Mouse (Mus musculus) c-Kit-positive CD71-positive TER-119-positive erythroid progenitor cells, embryonic 14.5 days (primary cell): ENCODE data around the gene Erp27.
"Not testable (repeated sequence)": the region's sequence is repeated elsewhere in the genome, so short reads cannot be mapped to it uniquely, and the experiment has no call there.

Source experiments
- DNase-seq: peaks from one replicate; pipeline ENCODE4 v3.0.0-alpha.2; 2013; ENCODE audit warnings: low spot score

The Erp27 gene

DNA sequence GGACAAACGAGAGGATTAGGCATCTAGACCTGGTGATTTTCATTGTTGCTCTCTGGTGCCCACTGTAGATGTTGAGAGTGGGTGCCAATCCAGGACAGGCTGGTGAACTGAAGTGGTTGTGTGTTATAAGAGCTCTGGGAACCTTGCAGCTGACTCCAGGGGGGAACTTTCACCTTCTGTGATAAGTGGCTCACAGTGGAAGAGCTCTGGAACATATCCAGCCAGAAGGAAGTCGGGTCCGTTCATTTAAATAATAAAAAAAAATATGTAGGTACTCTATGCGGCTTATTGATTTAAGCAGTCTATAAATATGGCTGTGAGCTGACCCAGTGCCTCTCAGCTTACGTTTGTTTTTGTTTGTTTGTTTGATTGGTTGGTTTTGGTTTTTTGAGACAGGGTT, at the start of gene Erp27:
TSS of gene Erp27 (minus strand) at position 101 of the 400 bp plus-strand sequence.
- DNase-seq = no peak

DNA sequence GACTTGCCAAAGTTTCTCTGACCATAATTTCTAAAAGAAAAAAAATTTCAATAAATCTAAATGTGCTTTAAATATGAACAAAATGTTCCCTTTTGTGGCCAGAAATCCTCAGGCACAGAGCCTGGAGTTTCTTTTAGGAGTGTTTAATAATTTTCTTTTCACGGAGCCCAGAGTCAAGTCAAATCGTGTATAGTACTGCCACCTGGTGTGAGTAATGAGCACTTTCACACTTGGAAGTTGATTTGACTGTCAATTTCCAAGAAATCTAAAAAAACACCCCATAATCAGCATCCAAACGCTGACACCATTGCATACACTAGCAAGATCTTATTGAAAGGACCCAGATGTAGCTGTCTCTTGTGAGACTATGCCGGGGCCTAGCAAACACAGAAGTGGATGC, 46.9 kb upstream of the Erp27 start:
- not testable (repeated sequence) for DNase-seq

DNA sequence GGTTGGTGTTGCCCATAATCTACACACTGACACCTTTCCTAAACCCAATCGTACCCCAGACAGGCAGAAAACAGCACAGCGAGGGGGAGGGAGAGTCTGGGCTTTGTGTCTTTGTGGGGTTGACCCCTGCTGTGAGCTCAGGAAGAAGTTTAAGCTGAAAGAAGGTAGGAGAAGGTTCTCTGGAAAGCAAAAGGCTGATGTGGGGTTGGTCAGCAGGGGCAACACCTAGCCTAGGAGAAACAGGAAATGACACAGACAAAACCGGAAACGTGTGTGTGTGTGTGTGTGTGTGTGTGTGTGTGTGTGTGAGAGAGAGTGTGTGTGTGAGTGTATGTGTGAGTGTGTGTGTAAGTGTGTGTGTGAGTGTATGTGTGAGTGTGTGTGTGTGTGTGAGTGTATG, 45.5 kb upstream of the Erp27 start:
- no peak for DNase-seq

DNA sequence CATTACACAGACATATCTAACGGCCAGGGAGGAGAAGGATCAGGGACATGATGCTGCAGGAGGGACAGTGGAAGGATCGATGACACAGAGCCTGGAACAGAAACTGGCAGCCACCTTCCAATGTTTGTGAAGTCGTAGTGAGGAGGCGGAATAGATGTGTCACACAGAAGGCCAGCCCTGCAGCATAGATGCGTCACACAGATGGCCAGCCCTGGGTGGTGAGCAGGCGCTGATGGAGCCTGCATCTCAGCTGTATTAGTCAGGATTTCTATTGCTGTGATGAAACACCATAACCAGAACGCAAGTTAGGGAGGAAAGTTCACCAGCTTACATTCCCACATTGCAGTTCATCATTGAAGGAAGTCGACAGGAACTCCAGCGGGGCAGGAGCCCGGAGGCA, 43.9 kb upstream of the Erp27 start:
- no peak for DNase-seq

DNA sequence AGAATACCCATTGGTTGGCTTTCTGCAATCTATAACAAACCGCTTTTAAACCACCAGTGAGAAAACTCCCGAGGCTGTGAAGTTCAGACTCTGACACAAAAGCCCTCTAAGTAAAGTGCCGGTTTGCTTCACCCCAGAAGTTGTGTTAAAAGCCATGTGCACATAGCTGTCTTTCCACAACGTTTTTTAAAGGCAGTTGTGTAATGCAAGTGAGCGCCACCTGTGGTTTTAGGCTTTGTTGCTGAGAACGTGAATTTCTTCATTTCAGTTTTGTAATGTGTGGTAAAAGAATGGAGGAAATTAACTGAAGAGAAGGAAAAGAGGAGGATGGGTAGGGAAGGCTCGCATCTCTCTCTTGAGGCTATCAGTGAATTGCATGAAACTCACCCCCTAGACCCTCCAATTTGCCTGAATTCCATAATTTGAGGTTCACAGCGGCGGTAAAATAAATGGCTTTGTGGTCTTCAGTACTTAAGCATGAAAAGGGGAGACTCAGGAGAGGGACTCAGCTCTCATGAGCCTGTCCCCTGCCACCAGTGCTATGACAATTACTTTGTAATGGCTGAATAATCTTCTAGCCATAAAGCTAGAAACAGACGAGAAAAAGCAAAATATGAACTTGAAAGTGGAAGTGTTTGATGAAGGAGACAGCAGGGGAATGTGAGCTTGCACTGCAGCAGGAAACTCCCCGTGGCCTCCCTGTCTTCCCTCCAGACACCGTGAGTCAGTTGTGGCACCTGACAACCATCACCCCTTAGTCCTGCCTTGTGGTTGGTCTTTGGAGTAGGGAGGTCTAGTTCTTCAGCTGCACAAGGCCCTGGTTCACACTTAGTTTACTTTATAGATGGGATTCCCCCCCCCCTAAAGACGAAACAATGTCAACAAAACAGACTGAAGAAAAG, 42.9 kb upstream of the Erp27 start:
- DNase-seq = no peak

DNA sequence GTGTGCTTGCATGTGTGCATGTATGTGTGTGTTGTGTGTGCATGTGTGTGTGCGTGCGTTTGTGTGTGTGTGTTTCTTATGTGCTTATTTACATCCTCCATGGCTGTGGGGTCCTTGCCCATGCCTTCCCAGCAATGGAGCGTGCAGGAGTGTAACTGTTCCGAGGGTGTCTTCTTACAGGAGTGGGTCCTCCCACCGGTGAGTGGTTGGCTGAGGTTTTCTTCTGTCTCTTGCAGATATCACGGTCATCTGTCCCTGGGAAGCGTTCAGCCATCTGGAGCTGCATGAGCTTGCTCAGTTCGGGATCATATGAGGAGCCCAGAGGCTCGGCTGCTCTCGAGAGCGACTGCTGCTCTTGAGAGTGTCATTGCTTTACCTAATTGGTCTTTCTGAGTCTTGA, 41.0 kb upstream of the Erp27 start:
- no peak for DNase-seq

DNA sequence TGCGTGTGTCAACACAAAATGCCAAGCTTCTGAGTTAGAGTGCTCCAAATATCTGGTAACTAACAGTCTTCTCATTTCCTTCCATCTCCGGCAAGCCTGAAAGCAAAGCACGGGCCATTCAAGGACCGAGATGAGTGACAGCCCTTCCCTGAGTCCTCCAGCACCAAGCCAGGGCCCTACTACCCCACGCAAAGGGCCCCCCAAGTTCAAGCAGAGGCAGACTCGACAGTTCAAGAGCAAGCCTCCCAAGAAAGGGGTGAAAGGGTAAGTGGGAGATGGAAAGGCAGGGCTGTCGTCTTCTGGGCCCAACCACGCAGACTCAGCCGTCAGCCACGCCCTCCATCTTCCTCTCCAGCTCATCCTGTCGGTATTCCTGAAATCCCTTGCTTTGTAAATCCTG, 37.2 kb upstream of the Erp27 start:
- DNase-seq = no peak

DNA sequence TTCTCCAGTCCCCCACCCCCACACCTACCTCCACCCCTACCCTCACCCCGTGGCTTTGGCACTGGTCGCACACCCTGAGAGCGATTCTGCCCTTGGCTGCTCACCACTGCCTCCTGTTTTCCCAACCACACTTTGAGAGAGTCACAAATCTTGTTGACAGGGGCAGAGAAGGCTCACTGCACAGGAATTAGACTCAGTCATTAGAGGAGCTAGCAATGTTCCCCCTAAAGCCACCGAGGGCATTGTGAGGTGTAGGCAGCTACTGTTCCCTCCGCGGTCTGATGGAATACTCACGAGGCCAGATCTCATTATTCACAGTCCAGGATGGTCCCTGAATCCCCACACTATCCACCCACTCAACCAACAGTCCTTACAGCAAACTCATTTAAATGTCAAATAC, 35.1 kb upstream of the Erp27 start:
- DNase-seq = no peak

DNA sequence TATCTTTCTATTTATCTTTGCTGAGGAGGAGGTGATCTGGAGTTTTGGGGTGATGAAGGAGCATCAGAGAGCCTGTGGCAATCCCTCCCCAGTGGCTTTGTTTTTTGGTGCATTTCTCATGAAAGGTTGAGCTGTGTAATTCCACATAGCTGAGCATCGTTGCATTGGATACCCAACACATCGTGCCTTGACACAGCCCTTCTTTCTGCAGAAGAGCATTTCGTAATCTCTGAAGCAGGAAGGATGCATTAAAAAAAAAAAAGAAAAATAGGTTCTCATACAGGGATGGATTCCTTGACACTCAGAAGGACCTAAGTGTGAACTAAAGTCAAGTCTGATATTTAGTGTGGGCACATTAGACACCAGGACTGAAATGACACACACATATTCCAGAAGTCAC, 33.3 kb upstream of the Erp27 start:
- DNase-seq = no peak

DNA sequence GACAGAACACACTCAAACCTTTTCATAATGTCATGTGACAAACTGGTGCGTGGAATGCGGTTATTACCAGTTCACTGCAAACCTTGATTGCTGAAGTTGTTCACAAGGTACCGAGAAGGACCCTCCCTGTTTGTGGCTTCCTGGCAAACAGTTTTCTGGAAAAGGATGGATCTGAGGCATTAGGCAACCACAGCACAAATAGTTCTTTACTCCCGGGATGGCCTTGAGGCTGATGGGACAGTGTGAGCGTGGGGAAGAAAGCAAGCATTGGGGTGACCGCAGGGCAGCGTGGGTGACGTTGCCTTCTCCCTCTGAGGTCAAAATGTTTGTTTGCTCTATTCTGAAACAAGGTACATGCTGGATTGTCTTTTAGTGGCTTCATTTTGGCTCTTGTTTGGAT, 32.7 kb upstream of the Erp27 start:
- no peak for DNase-seq

DNA sequence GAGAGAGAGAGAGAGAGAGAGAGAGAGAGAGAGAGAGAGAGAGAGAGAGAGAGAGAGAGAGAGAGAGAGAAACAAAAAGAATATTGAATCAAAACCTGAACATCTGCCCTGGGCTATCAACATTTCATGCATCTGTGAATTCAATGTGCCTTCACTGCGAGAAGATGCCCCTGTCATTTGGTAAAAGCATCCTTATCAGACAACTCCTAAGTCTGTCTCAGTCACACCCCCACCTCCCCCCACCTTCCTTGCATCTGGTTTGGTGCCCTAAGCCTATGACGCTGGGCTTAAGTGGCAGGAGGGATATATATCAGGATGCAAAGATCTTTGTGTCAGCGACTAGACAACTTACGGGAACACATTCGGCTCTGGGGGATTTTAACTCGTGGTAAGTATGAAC, 32.2 kb upstream of the Erp27 start:
- DNase-seq = no peak

DNA sequence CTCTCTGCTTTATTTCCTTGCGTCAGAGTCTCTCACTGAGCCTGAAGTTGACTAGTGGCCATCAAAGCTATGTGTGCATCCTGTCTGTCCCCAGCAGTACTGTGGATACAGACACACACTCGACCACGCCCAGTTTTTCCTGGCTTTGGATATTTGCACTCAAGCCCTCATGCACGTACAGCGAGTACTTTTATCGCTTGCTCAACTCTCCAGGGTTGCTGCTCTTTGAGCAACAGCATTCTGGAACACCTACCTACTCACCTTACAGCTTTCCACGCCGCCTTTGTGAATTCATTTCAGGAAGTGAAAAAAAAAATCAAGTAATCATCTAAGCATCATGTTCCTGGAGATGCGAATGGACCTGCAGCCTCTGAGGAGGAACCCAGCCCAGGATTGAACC, 30.9 kb upstream of the Erp27 start:
- DNase-seq = no peak

DNA sequence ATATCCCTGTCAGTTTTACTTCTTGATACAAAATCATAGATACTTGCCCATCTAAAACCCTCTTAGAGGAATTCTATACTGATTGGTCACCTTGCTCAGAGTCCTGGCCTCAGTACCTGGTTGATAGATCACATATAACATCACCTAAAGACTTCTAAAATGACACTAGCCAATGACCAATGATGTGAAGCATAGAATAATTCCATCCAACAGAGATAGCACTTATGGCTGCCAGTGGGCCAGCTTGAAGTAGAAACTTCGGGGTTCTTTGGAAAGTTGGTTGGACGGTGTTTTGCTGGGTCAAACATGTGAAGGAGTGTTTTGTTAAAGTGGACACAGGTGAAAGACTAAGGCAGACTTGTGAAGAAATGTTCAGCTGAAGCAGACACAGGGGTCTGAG, 28.2 kb upstream of the Erp27 start:
- DNase-seq = no peak

DNA sequence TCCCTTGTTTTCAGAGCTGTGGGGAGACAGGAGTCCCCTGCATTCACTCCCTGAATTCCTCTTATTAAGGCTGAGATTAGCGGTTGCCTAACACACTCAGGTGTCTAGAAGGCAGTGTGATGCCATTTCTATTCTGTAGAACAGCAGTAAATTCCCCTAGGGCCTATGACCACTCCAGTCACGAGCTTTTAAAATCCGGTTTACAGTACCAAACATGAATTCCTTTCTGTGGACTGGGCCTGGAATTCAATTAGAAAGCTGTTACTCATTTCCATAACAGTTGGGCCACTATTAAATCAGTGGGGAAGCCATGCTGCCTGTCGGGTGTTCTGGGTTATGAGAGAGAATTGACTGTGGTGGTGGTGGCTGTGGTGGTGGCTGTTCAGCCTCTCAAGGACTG, 25.7 kb upstream of the Erp27 start:
- DNase-seq = no peak

DNA sequence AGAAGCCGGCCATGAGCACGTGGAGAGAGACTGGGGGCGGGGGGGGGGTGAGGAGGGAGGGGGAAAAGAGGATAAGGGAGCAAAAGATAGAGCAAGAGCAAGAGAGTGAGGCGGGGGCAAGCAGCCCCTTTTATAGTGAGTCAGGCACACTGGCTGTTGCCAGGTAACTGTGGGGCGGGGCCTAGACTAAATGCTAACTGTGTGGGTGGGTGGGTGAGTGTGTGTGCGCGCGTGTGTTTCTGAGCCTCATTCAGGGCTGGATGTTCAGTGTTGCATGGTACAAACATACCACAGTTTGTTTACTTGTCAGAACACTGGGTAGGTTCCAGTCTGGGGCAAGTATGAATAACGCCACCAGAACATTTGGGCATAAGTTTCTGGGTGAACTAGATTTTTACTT, 25.0 kb upstream of the Erp27 start:
- no peak for DNase-seq

DNA sequence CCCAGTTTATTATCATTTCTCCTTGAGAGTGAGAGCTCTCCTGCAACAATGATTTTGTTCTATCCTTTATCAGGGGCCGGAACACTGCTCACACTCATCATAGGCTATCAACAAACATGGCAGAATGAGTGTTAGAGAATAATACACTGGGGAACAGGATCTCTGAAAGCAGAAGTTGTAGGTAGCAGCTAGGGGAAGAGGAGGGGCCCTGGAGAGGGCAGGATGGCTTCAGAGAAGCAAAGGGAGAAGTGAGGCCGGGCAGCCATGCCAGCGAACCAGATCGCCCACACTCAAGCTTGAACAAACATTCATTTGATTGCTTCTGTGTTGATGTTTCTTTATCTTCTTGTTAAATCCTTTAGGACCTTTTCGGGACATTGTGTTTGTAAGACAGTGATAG, 24.3 kb upstream of the Erp27 start:
- DNase-seq = no peak

DNA sequence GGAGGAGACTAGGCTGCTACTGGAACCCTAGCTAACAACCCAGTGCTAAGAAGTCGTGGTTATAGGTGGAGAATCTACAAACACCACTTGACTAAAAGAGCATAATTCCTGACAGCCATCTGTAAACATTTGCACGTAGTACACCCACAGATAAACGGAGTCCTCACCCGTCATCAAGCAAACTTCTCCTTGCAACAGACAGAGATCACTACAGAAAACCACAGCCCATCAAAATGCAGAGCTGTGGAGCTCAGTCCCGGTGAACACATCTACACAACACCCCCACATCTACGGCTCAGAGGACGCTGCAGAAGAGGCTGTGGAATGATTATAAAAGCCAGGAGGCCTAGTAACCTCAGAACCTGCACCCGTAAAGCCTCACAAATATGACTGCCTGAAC, 22.5 kb upstream of the Erp27 start:
- no peak for DNase-seq

DNA sequence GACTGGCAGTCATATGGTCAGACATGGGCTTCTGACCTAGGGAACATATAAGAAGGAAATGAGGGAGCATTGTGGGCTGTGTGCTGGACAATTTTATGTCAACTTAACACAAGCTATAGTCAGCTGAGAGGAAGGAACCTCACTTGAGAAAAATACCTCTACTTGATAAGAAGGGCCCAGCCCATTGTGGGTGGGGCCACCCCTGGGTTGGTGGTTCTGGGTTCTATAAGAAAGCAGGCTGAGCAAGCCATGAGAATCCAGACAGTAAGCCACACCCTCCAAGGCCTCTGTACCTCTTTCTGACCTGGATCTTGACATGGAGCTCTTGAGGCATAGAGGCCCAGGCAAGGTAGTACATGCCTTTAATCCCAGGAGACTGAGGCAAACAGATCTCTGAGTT, 21.4 kb upstream of the Erp27 start:
- DNase-seq = no peak

DNA sequence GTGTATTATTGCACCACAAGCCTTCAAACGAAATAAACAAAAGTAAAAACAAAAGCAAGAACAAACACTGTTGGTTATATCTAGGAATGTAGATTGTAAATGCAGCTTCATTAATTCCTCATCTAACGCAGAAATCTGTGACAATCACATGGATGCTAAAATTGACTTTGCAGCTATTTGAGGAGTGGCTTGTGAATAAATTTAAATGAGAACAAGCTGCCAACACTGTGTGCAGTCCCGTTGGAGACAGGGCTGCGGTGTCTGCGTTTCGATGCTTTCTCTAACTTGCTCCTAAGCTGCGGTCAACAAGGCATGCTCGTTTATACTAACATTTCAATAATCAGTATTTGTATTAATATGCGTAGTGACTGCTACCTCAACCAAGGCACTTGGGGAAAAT, 20.3 kb upstream of the Erp27 start:
- DNase-seq = no peak

DNA sequence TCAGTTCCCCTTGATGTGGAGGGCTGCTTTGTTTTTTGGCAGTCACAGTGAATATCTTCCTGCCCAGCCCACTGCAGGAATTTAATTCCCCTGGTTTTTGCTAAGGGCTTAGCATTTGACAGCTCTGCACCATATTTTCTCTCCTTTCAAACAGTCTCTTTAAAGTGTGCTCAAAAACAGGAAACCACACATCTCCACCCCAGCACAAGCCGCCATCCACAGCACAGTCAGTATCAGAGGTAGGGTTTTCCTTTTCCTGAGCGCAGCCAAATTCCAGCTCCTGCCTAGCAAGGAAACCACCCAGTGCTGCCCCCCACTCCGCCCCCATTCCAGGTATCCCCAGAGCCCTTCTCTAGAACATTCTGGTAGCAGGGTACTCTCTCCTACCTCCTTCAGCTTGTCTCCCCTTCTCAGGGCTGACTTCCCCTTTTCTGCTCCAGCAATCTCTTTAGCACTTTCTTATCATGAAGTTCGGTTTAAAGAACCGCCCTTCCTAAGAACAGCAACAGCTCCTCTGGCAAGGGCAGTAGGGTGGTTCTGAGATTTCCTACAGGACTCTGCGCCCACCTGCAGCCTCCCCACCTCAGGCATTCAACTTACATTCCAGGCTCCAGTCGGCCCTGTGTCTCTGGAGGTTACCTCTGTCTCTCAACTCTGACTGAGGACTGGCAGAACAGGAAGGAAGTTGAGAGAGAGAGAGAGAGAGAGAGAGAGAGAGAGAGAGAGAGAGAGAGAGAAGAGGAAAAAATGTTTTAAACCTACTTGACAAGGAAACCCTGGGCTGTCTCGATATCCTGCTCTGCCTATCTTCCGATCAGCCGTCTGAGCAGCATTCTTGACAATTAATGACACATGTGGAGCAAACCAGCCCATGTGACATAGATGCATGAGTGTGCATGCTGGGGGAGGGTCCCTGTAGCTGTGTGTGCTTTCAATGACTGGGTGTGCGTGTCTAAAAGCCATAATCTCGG, 19.4 kb upstream of the Erp27 start, which contains the start of gene Arhgdib:
TSS of gene Arhgdib (minus strand) at position 849 of the 971 bp plus-strand sequence.
- DNase-seq = no peak

DNA sequence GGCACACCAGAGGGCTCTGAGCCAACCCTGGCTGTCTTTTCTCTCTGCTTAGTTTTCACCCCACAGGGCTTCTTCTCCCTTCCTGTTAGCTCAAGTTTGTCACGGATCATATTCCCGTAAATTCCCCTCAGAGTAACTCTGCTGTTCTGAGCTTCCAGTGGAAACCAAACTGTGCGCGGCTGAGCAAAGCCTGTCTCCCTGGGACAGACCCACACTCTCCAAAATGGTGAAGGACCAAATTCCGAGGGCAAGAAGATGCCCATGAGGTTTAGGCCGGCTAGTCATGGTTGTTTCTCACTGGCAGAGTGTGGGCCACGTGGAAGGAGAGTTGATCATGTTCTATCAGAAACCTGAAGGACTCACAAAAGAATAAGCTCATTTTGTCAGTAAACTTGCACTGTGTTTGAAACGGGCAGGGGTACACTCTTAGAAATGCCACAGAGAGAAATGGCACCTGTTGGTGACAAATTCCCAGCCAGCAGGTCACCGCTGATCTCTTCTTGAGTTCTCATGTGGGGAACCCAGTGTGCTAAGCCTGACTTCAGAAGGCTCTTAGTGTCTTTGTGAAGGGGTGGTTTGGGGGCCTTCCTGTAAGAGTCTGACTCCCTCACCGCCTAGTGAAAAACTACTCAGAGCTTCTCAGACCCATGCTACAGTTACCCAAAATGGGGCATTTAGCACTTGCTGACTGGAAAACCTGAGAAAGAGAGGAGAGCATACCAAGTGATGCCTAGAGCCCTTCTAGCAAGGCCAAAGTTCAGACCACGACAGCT, 18.4 kb upstream of the Erp27 start:
- no peak for DNase-seq
